Mouse (Mus musculus) erythroblast, embryonic 14.5 days (primary cell): ENCODE data around the gene Gm4952. TPM values are rescaled to one million over a fixed set of nuclear protein-coding genes. Genes with fewer than 3 reads are reported as not detected.

Experiments
- H3K27me3 ChIP-seq: 2 replicates; pipeline ENCODE4 v1.6.1; 2012; ENCODE audit warnings: inconsistent platforms; ENCODE audit not compliant: control insufficient read depth
- H3K36me3 ChIP-seq: 2 replicates; pipeline ENCODE4 v1.6.1; 2012; ENCODE audit warnings: mild to moderate bottlenecking, inconsistent platforms; ENCODE audit not compliant: control insufficient read depth
- H3K4me1 ChIP-seq: 2 replicates; pipeline ENCODE4 v1.6.1; 2012; ENCODE audit warnings: inconsistent platforms; ENCODE audit not compliant: control insufficient read depth
- H3K4me3 ChIP-seq: replicated peaks from 2 replicates; pipeline ENCODE3; 2012; ENCODE audit warnings: moderate library complexity, mild to moderate bottlenecking, inconsistent platforms
- H3K9me3 ChIP-seq: 2 replicates; pipeline ENCODE4 v1.6.1; 2012; ENCODE audit warnings: low read length, inconsistent platforms, mixed read lengths; ENCODE audit not compliant: control insufficient read depth
- GATA1 ChIP-seq: IDR thresholded peaks from 2 replicates; pipeline ENCODE4 v1.6.1; 2012; ENCODE audit warnings: low read length, inconsistent platforms, mixed read lengths
- TAL1 ChIP-seq: IDR thresholded peaks from 3 replicates; pipeline ENCODE4 v1.6.1; 2012; ENCODE audit warnings: low read length, inconsistent platforms, mixed read lengths
- polyA plus RNA-seq: library from polyadenylated mRNA; stranded (reverse); fragments of >175 nt; gene quantifications from 2 replicates; pipeline ENCODE4 v1.2.3, GENCODE M21; 2012

Gene Gm4952
- polyA plus RNA-seq, result not detected in 2 replicates

DNA sequence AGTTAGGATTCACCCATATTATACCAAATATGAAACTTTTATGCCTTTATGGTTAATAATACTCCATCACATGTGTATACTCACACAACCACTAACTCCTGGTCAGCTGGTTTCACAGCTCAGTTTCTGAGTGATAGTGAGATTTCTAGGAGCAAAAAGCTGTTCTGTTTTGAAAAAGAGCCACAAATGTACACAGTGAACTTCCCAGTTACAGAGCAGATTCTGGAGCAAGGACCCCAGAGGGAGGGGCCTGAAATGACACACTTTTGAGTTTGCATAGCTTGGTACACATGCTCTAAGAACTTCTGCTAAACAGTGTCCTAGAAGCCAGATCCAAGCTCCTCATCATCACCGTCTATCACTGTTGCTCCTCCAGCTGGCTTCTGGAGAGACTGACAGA, at the start of gene Gm4952:
Gene Gm4952 (plus strand): TSS at position 301 of the 400 bp plus-strand sequence.
- Histone ChIP-seq H3K27me3 (peaks cover 19% of the 10 kb centered on the region), H3K4me1 (peaks cover 11% of the 10 kb centered on the region), H3K9me3 (no peaks in the 10 kb centered on the region), H3K36me3 (no peaks in the 10 kb centered on the region), H3K4me3 (no peak within 1 kb of the TSS)
- TF ChIP-seq TAL1 (no peak), GATA1 (no peak)

DNA sequence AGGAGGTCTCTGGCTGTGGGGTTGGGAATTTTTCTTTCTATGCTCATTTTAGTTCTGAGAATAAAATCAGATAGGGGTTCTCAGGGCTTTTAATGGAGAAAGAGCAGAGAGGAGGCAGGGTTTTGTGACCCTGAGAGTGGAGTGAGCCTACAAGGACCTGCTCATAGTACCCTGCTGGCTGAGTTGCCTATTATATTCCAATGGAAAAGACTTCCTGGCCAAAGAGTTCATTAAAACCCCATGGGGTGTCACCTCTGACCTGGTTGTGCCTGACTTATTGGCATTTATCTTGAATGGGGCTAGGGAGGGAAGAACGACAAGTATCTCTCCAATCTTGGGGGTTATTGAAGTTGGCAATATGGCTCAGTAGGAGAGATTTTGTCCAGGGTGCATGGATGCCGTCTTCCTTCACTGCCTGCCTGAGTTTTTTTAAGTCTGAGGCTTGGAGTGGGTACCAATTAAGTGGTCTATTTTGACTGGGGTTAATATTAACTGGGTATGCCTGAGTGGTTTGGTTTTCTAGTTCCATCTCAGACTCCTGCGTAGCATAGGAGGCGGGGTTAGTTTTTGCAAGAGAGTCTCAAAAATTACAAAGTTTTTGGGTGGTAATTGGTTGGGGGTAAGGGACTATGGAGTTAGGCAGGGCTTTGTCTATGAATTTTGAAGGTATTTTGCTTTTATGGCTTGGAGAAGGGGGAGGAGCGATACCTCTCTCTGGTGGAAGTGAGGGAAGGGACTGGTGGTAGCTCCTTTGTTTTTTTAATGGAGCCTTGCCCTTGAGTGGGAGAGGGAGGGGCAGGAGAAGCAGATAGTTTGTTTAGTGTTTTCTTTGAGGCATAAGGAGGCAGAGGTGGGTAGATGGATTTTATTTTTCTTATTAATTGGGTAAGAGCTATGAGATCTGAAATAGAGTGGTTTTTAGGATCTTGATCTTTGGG, 49.5 kb upstream of the Gm4952 start:
- TF ChIP-seq TAL1 (no peak), GATA1 (no peak)
- no peaks in the 10 kb centered on the region for H3K36me3 ChIP-seq
- H3K4me3 ChIP-seq, result no peak overlapping the region
- H3K27me3 ChIP-seq, result no peaks in the 10 kb centered on the region
- H3K9me3 ChIP-seq, result no peaks in the 10 kb centered on the region
- H3K4me1 ChIP-seq, result no peaks in the 10 kb centered on the region

DNA sequence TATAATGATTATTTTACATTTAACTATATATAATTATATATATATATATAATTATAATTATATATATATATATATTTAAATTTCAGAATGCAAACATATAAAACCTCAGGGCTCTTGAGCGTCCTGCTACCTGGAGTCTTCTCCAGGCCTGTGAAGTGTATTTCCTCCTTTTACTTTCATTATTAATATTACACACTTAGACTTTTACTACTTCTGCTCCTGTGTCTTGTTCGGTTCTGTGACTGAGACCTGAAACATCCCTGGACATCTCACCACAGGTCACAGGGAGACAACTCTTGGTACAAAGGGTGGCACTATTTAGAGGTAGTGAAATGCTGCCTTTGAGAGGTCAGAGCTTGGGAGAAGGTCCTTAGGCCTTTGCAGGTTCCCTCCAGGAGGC, 43.5 kb upstream of the Gm4952 start:
- TF ChIP-seq GATA1 (no peak), TAL1 (no peak)
- H3K27me3 ChIP-seq, result no peaks in the 10 kb centered on the region
- H3K4me1 ChIP-seq, result no peaks in the 10 kb centered on the region
- H3K36me3 ChIP-seq, result no peaks in the 10 kb centered on the region
- no peaks in the 10 kb centered on the region for H3K9me3 ChIP-seq
- no peak overlapping the region for H3K4me3 ChIP-seq

DNA sequence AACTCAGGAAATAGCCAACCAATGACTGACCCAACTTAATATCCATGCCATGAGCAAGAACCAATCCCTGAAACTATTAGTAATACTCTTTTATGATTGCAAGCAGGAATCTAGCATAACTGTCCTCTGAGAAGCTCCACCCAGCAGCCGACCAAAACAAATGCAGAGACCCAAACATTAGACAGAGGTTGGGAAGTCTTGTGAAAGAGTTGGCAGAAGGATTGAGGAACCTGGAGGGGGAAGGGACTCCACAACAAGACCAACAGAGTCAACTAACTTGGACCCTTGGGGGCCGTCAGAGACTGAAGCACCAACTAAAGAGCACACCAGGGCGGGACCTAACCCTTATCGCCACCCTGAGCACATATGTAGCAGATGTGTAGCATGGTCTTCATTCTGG, 41.6 kb upstream of the Gm4952 start:
- Histone ChIP-seq H3K4me1 (no peaks in the 10 kb centered on the region), H3K27me3 (no peaks in the 10 kb centered on the region), H3K4me3 (no peak overlapping the region), H3K9me3 (no peaks in the 10 kb centered on the region), H3K36me3 (no peaks in the 10 kb centered on the region)
- TF ChIP-seq GATA1, result no peak
- TF ChIP-seq TAL1, result no peak

DNA sequence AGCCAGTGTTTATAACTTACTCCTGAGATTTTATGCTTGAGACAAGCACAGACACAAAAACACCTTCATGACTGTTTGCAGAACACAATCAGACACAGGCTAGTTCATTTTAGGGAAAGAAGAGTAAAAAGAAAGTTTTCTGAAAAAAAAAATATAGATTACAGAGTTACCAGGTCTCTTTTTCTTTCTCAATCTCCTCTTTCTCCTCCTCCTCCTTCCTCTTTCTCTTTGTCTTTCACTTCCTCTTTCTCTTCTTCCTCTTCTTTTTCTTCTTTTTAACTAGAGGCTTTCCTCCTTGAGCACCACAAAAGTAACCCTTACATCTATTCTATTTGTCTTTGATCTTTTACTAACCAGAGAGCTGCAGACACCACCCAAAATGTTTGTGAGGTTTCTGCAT, 35.6 kb upstream of the Gm4952 start:
- H3K9me3 ChIP-seq, result no peaks in the 10 kb centered on the region
- no peaks in the 10 kb centered on the region for H3K27me3 ChIP-seq
- no peak for TF ChIP-seq TAL1
- TF ChIP-seq GATA1, result no peak
- H3K4me1 ChIP-seq, result no peaks in the 10 kb centered on the region
- H3K4me3 ChIP-seq, result no peak overlapping the region
- no peaks in the 10 kb centered on the region for H3K36me3 ChIP-seq

DNA sequence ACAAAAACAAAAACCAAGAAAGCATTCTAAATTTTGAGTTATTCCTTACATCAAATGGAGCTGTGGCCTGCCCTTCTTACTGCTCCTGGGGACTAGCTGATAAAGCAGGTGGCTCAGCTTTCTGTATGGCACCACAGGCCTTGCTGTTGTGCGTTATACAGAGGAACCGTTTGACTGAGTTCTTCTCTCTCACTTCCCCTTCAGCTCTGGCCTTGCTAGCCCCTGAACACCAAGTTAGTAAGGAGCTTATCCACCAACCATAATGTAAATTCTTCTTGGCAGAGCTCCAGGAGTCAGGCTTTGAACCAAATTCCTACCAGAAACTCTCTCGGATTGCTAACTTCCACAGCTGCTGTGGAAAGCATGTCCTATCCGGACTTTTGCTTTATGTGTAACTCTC, 32.8 kb upstream of the Gm4952 start:
- TF ChIP-seq GATA1 (no peak), TAL1 (no peak)
- Histone ChIP-seq H3K36me3 (no peaks in the 10 kb centered on the region), H3K27me3 (peaks cover 2% of the 10 kb centered on the region), H3K4me3 (no peak overlapping the region), H3K9me3 (no peaks in the 10 kb centered on the region), H3K4me1 (peaks cover under 1% of the 10 kb centered on the region; the same call in 1 of the 2 replicates)

DNA sequence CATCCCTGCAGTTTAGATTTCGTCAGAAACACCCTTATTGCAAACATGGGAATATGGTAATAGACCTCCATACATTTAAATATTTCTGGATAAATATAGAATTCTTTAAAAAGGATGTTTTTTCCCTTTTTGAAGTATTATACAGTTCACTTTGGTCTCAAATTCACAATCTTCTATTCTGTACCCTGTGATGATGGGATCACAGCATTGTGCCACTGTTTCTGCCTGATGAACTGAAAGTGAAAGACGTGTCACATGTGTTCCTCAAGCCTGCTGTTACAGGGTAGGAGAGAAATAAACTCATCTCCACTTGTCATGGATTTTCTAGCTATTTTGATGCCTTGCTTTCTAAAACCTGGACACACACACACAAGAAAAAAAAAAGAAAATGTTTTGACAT, 28.9 kb upstream of the Gm4952 start:
- TF ChIP-seq GATA1, result no peak
- no peak for TF ChIP-seq TAL1

DNA sequence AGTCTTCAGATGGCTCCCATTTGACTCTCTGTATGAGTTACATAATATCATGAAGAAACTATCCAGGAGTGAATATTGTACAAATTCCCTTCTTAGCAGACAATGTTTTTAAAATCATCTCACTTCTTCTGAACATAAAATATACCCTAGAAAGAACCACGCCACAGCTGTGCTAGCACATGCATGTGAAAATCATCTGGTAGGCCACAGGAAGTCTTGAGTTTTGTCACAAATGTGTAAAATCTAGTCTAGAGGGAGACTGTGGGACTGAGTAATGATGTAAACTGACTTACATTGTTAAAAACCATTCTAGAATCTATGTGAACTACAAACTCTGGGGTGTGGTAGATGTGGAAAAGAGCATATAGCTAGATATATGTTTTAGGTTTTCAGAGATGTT, 28.1 kb upstream of the Gm4952 start:
- peaks cover 2% of the 10 kb centered on the region for H3K27me3 ChIP-seq
- peaks cover 34% of the 10 kb centered on the region for H3K4me1 ChIP-seq
- no peaks in the 10 kb centered on the region for H3K9me3 ChIP-seq
- H3K36me3 ChIP-seq, result peaks cover 19% of the 10 kb centered on the region
- no peak overlapping the region for H3K4me3 ChIP-seq
- TF ChIP-seq TAL1 (no peak), GATA1 (no peak)

More for the DNA sequence above, 28.9 kb upstream of the Gm4952 start:
- Histone ChIP-seq H3K4me1 (peaks cover 29% of the 10 kb centered on the region), H3K4me3 (no peak overlapping the region), H3K36me3 (peaks cover 12% of the 10 kb centered on the region), H3K27me3 (peaks cover 2% of the 10 kb centered on the region), H3K9me3 (no peaks in the 10 kb centered on the region)

DNA sequence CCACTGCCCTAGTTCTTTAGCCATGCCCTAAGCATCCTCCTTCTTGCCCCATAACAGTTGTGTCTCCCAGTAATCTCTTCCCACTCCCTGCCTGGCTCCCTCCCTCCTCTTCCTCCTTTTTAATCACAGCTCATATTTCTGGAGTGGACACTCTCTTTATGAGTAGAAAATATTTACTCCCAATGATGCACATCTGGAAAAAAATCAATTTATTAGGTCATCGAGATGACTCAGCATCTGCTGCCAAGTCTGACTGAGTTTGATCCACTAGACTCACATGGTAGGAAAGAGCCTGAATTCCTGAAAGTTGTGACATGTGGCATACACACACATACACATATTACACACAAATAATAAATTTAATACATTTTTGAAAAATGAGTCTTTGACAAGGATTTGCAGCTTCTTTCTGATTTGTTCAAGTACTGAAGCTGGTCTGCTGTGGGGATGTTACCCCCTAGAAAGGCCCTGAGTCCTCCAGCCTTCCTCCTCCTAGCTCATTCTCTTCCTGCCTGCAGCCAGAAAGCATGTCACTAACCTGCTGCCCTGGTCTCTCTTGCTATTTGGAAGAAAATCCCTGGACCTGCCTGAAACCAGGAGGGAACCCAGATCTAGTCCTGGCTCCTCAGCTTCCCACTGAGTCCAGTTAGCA, 27.0 kb upstream of the Gm4952 start:
- Histone ChIP-seq H3K4me1 (peaks cover 38% of the 10 kb centered on the region), H3K27me3 (peaks cover 2% of the 10 kb centered on the region), H3K36me3 (peaks cover 29% of the 10 kb centered on the region), H3K9me3 (no peaks in the 10 kb centered on the region), H3K4me3 (peak overlapping the region; percentile 80)
- TF ChIP-seq TAL1 (no peak), GATA1 (no peak)
